In the genomic region with DNA sequence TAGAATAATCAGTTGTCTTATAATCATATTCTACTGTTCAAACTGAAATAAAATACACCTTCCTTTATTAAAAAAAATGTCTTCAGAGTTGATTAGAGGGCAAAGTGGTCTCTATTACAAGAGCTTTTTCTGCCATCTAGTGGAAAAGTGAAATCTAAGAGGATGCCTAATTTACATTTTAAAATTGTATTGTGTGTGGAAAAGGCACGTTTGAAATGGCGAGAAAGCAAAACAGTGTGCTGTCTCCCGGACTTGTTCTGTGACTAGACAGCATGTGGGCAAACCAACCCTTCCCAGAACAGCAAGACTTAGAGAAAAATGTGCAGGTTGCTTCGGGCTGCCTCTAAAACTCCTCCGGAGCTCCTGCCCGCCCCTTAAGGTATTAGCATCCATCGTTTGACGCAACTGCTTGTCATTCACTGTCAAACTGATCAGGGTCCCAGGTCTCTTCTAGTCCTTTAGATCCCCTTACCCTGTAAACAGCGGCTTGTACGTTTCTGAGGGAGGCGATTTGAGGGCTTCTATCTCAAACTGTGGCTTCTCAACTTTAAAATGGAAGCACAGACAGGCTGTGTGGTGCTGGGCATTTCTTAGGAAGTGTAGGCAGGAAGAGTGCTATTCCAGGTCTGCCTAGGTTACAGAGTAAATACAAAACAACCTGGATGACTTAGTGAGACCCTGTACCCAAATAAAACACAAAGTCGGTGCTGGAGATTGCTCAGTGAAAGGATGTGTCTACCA, we compare ENCODE assay signal across 10 mouse cellular contexts. TPM values are rescaled to one million over a fixed set of nuclear protein-coding genes. Genes with fewer than 3 reads are reported as not detected.
A peak's percentile ranks its signal among the peaks of the same experiment; 100 is the strongest.
DNase-seq lines count a peak whose midpoint lies in the region; ATAC-seq and TF ChIP-seq lines count a peak whose summit lies in the region.
"Had no signal": no experiment of that assay in that cellular context is flagged by ENCODE, and none has a peak within 500 bp of the region (broad histone marks: within the 10 kb centered on the region; RNA-seq: fewer than 3 reads in every experiment).

No protein-coding gene starts in this region.

- H3K4me3 ChIP-seq in forebrain, embryonic 14.5 days (ENCODE audit: low read depth, low read length): peak overlapping the region; percentile 19; the same call in 1 of the 2 replicates
- H3K4me3 ChIP-seq in limb, embryonic 15.5 days: 0 out of 2 replicates have a peak overlapping the region, but pooled peaks have one; percentile 17
- no peak overlapping the region for H3K4me3 ChIP-seq in thymus, adult 2 months (ENCODE audit: control insufficient read depth, insufficient read depth, low read length)

- TF ChIP-seq CTCF in thymus, adult 2 months (IDR thresholded peaks at IDR 0.05; ENCODE audit: borderline replicate concordance, control insufficient read depth, extremely low read depth, insufficient read depth, low read length, poor library complexity): no peak

- no peak for DNase-seq in frontal cortex, postnatal 36 days (ENCODE audit: low spot score in 2 of 2)
- DNase-seq in 3T3-L1 (ENCODE audit: low read depth, low spot score): peak; percentile 45
- DNase-seq in forebrain, embryonic 14.5 days (ENCODE audit: low spot score): peak; percentile 83
- no peak for DNase-seq in yolk sac, embryonic 10.5 days (ENCODE audit: low spot score)
- no peak for DNase-seq in thymus, adult 2 months
- DNase-seq in layer of hippocampus, adult 9-10 months (ENCODE audit: low spot score): no peak
- DNase-seq: B cell, adult 2 months; kidney, adult 8-10 months had no signal

- H3K9me3 ChIP-seq in forebrain, embryonic 14.5 days (replicated peaks; ENCODE audit: control insufficient read depth, low read length): 0 out of 2 replicates have a peak, but pooled peaks cover 3% of the 10 kb centered on the region
- no peaks in the 10 kb centered on the region for H3K9me3 ChIP-seq in limb, embryonic 15.5 days

- no peaks in the 10 kb centered on the region for H3K36me3 ChIP-seq in forebrain, embryonic 14.5 days (ENCODE audit: control insufficient read depth, insufficient read depth, low read length)
- no peaks in the 10 kb centered on the region for H3K36me3 ChIP-seq in limb, embryonic 15.5 days
- no peaks in the 10 kb centered on the region for H3K36me3 ChIP-seq in thymus, adult 2 months (ENCODE audit: control insufficient read depth, insufficient read depth, low read length)

- 0 out of 2 replicates have a peak overlapping the region, but pooled peaks have one; percentile 32 for H3K9ac ChIP-seq in forebrain, embryonic 14.5 days (ENCODE audit: low read length)
- no peak overlapping the region for H3K9ac ChIP-seq in limb, embryonic 15.5 days

- peak overlapping the region; percentile 42 for H3K4me2 ChIP-seq in forebrain, embryonic 14.5 days (ENCODE audit: low read length)
- peak overlapping the region; percentile 34; the same call in 1 of the 2 replicates for H3K4me2 ChIP-seq in limb, embryonic 15.5 days

- no peaks in the 10 kb centered on the region for H3K27me3 ChIP-seq in forebrain, embryonic 14.5 days (replicated peaks; ENCODE audit: control insufficient read depth, insufficient read depth, low read length)
- H3K27me3 ChIP-seq in limb, embryonic 15.5 days: no peaks in the 10 kb centered on the region
- no peaks in the 10 kb centered on the region for H3K27me3 ChIP-seq in thymus, adult 2 months (ENCODE audit: control insufficient read depth, insufficient read depth, low read length)

- 50% methylated on average over 12 of the region's 12 CpGs for WGBS in forebrain, embryonic 14.5 days
- WGBS in limb, embryonic 15.5 days: 40% methylated on average over 12 of the region's 12 CpGs
- 57% methylated on average over 12 of the region's 12 CpGs for WGBS in thymus, adult 2 months

- TF ChIP-seq POLR2A in thymus, adult 2 months (IDR thresholded peaks at IDR 0.05; ENCODE audit: control insufficient read depth, extremely low read depth, insufficient read depth, low read length, poor library complexity): no peak

- ATAC-seq in frontal cortex, adult (ENCODE audit: low TSS enrichment): peak; percentile 80
- peak; percentile 60 for ATAC-seq in forebrain, embryonic 14.5 days
- ATAC-seq in limb, embryonic 15.5 days (ENCODE audit: insufficient number of reproducible peaks, low FRiP score, low TSS enrichment, low read depth): no peak

- H3K27ac ChIP-seq in forebrain, embryonic 14.5 days (ENCODE audit: low read depth, low read length): no peak overlapping the region
- H3K27ac ChIP-seq in limb, embryonic 15.5 days: no peak overlapping the region
- H3K27ac ChIP-seq in thymus, adult 2 months (ENCODE audit: control insufficient read depth, insufficient read depth, low read length): no peak overlapping the region

- no peaks in the 10 kb centered on the region for H3K4me1 ChIP-seq in forebrain, embryonic 14.5 days (ENCODE audit: control insufficient read depth, insufficient read depth, low read length)
- H3K4me1 ChIP-seq in limb, embryonic 15.5 days: no peaks in the 10 kb centered on the region
- H3K4me1 ChIP-seq in thymus, adult 2 months (replicated peaks; ENCODE audit: control insufficient read depth, insufficient read depth, low read length): no peaks in the 10 kb centered on the region

RNA-seq across cellular contexts. Expression of gene Mzt1, which starts 23.4 kb away (rescaled TPM):
- 68.4 and 76.9 TPM in 2 replicates for polyA plus RNA-seq in forebrain, embryonic 14.5 days (2014; fragmentation: Nextera tagmentation; extraction: Ambion mirVana)
- 64.7 and 70.1 TPM in 2 replicates for polyA plus RNA-seq in limb, embryonic 15.5 days (2015; fragmentation: Nextera tagmentation; extraction: Ambion mirVana)
- polyA plus RNA-seq in thymus, adult 2 months (2012; rRNA removed): 19.6 and 19.9 TPM in 2 replicates

RNA-seq across cellular contexts. Expression of gene Bora, which starts 23.5 kb away (rescaled TPM):
- 19.4 and 21.1 TPM in 2 replicates for polyA plus RNA-seq in forebrain, embryonic 14.5 days (2014; fragmentation: Nextera tagmentation; extraction: Ambion mirVana)
- 45.1 and 46.4 TPM in 2 replicates for polyA plus RNA-seq in limb, embryonic 15.5 days (2015; fragmentation: Nextera tagmentation; extraction: Ambion mirVana)
- polyA plus RNA-seq in thymus, adult 2 months (2012; rRNA removed): 11.8 and 16.0 TPM in 2 replicates

RNA-seq across cellular contexts. Expression of gene Rpl36a-ps1, which starts 28.4 kb away (rescaled TPM):
- polyA plus RNA-seq in forebrain, embryonic 14.5 days (2014; fragmentation: Nextera tagmentation; extraction: Ambion mirVana): 1.3 and 2.0 TPM in 2 replicates
- 0.63 and 0.82 TPM in 2 replicates for polyA plus RNA-seq in limb, embryonic 15.5 days (2015; fragmentation: Nextera tagmentation; extraction: Ambion mirVana)
- polyA plus RNA-seq in thymus, adult 2 months (2012; rRNA removed): not detected in 2 replicates

Comparison
In these comparisons a context has a peak if more than half of its experiments do, and no peak if none do; other contexts are left out.
1. DNase-seq: peak in 3T3-L1 (single experiment) and forebrain, embryonic 14.5 days (single experiment); none in frontal cortex, postnatal 36 days (0 of 2), yolk sac, embryonic 10.5 days (single experiment), thymus, adult 2 months (single experiment) and layer of hippocampus, adult 9-10 months (single experiment).